Mouse (Mus musculus): ENCODE measurements around the gene Cenpk.

- TF ChIP-seq CTCF (IDR thresholded peaks at IDR 0.05; ENCODE audit: extremely low read depth, insufficient read depth, low read length) (no peak), POLR2A (IDR thresholded peaks at IDR 0.05; ENCODE audit: extremely low read depth, insufficient read depth, low read length) (no peak)
Measured at GRCm38 (mm10) chr13:104286336-104286735, 57.9 kb downstream of the Cenpk start.
